Mouse (Mus musculus) urinary bladder, postnatal 10 days (tissue): ENCODE results near the gene Dennd4c.
"Not testable (repeated sequence)": the region's sequence is repeated elsewhere in the genome, so short reads cannot be mapped to it uniquely, and the experiment has no call there.

Experiments
- DNase-seq: peaks from one replicate; pipeline ENCODE4 v3.0.0; 2022; ENCODE audit warnings: low spot score

The Dennd4c gene

DNA sequence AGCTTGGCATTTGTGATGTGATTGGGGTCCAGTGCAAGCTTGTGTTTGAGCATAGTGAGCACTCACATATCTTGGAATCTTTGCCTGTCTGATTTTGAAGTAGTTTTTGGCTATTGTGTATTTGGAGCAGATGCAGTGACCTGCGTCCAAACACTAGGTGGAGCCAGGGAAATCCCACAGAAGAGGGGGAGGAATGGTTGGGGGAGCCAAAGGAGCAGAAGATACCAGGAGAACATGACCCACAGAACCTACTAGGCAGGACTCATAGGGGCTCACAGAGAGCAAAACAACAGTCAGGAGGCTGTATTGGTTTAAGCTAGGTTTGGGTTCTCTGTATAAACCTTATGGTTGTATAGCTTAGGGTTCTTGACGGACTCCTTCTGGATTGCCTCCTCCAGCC, 62.2 kb downstream of the Dennd4c start:
- no peak for DNase-seq

DNA sequence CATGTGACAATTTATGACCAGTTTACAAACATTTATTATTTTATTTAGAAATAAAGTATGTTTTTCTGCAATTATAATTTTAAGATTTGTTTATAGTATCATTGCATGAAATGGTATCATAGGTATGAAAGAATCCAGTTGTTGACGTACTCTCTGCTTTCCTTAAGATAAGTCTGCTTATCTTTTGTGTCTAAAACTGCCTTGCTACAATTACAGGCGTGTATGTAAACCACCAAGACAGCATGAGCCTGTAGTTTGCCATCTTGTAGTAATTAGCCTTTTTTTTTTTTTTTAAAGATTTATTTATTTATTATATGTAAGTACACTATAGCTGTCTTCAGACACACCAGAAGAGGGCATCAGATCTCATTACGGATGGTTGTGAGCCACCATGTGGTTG, 66.5 kb downstream of the Dennd4c start:
- DNase-seq = no peak

DNA sequence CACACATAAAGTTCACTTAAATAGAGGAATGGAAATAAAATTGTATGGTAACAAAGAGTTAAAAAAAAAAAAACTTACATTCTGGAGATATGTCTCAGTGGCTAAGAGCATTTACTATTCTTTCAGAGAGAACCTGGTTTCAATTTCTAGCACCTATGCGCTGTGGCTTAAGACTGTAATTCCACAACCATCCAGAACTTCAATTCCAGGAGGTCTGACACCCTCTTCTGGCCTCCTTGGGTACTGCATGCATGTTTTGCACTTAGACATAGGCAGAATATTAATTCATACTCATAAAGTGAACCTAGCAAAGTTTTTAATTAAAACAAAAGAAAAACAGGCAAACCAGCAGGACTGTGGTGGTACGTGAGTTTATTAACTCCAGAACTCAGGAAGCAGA, 74.8 kb downstream of the Dennd4c start:
- DNase-seq = no peak

DNA sequence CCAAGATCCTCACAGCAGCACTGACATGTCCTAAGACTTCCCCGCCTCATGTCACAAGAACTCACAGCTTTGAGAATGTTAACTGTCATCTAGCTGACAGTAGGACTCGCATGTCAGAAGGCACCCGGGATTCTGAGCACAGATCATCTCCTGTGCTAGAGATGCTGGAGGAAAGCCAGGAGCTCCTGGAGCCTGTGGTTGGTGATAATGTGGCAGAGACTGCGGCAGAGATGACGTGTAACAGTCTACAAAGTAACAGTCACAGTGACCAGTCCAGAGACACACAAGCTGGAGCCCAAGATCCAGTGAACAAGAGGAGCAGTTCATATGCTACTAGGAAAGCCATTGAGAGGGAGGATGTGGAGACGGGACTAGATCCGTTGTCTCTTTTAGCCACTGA, 76.8 kb downstream of the Dennd4c start:
- no peak for DNase-seq

DNA sequence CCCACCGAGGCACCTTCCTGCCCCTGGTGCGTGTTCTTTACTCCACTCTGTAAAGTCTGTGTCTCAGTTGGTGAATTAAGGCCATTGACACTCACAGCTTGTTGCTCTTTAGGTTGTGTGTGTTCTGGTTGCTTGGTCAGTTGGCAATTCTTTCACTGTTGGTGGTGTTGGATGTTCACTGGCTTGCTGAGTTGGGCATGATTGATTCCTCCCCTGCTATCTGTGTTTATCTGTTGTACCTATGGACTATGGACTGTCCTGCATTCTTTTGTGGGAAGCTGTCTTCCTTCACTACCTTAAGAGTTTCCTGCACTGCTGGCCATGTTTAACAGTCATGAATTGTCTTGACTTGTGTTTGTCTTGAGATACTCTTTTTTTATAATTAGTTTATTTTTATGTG, 83.5 kb downstream of the Dennd4c start:
- DNase-seq = no peak

DNA sequence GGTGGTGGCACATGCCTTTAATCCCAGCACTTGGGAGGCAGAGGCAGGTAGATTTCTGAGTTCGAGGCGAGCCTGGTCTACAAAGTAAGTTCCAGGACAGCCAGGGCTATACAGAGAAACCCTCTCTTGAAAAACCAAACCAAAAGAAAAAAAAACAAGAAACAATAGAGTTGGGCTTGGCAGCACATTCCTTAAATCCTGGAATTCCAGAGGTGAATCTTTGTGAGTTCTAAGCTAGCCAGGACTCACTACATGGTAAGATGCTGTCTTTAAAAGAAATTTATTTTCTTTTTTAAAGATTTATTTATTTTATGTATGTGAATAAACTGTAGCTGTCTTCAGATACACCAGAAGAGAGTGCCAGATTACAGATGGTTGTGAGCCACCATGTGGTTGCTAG, 92.8 kb downstream of the Dennd4c start:
- DNase-seq = not testable (repeated sequence)

DNA sequence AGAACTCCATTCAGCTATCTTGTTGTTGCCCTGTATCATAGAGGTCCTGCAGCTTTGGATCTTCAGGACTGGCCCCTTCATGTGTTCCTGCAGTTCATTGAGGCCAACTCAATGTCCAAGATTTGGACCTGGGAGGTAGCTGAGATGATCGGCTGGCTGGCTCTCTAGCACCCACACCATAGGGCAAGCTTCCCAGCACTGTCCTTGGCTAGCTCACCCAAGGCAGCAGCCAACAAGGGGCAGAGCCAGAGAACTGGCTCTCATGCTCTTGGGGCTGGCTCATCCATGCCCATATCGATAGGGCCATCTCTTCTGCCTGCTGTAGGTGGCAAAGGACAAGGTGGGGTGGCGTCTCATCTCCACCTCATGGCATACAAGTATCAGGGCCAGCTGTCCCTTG, 97.0 kb downstream of the Dennd4c start:
- no peak for DNase-seq

DNA sequence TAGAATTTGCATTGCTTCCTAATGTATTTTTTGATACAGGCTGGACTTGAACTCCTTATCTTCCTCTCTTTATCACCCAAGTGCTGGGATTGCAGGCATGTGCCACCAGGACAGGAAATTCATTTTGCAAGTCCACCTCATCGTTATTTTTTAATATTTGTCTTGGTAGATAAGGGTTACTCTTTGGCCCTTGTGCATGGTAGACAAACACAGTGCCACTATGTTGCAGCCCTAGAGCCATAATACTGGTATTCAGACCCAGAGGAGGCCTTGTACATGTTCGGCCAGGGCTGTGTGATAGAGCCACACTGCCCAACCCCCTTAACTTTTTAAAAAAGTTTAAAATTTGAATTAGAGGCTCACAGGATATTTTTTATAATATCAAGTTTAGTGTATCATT, 98.9 kb downstream of the Dennd4c start:
- no peak for DNase-seq

DNA sequence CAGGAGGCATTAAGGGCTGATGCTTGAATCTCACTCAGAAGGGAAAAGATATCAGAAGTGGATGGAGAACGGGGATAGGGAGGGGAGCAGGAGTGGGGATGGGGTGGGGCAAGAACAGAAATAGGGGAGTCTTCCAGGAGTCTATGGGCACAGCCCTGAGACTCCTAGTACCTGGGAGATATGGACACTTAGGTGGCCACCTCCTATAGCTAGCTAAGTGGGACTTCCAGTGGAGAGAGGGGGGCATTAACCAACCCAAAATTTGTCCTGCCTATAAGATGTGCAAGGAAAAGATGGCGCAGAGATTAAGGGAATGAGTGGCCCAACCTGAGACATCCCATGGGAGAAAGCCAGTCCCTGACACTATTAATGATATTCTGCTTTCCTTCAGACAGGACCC, 103.0 kb downstream of the Dennd4c start:
- DNase-seq = no peak

DNA sequence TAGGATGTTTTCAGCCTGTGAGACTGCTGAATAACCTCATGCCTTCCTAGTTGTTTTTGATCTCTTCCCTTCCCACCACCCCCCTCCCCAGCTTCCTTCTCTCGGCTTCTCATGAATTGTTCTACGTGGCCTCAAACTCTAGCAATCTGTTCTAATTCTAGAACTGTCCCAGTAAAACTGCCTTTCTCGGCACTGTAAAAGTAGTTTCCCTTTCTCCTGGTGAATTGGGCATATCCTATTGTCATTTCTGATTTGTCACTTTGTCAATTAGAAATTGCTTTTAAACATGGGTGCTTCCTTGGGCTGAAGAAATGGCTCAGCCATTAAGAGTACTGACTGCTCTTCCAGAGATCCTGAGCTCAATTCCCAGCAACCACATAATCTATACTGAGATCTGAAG, 103.7 kb downstream of the Dennd4c start:
- DNase-seq = no peak

DNA sequence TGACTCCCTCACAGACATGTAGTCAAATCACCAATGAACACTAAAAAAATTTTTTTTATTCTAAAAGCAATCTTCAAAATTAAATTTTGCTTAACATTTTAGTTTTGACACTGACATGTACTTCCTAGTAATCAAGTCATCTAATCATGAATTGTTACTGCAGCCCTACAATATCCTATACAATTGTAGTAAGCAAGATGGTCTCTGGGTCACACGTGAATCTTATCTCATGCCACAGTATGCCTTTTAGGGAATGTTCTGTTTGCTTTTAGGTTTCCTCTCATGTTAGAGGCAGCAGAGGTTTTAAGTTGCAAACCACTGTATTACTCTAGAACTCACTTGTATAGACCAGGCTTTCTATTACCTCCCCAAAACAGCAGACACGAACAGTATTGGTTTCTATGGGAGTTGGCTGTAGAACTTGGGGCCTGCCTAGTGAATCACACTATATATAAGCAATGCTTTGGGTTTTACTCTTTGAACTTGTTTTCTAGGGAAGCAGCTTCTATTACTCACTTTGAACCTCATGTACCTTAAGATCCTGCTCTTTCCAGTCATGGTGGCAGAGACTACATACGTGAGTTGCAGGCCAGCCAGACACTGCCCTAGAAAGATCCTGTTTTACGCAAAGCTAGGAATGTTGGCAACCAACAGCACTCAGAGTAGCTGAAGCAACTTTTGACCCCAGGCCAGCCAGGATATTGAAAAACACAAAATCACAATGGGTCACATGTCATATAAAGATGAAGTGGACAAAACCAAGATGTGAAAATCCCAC, 104.6 kb downstream of the Dennd4c start:
- no peak for DNase-seq

DNA sequence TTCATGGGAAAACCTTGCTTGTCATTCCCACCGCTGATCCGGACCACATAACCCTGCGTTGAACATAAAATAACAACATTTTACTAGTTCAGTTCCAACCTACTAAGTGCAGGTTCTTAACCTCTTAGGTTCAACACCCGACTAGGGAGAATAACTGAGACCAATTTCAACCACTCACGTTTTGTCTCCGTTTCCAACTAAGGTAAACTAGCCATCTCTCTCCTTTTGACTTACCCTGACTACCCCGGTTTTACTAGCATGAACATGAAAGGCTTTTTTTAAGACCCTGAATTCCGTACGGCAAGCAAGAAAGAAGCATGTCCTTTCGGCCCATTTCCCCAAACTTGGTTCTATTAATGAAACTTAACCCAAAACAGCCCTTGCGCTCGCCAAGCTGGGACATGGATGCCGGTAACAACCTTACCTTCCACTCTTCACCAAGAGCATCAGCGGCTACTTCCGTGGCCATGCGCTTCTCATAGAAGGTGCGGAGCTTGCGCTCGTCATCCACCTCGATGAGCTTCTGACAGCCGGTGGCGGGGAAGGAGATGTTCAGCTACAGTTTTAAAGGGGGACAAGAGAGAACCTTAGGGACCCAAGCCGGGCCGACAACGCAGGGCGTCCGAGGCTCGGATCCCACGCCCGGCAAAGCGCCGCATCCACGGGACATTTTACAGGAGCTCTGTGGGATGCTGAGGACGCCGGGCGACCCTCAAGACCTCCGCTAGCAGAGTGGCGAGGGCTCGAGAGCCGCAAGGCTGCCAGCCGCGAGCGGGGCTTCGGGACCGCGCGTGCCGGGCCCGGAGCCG, 108.2 kb downstream of the Dennd4c start:
- no peak for DNase-seq

DNA sequence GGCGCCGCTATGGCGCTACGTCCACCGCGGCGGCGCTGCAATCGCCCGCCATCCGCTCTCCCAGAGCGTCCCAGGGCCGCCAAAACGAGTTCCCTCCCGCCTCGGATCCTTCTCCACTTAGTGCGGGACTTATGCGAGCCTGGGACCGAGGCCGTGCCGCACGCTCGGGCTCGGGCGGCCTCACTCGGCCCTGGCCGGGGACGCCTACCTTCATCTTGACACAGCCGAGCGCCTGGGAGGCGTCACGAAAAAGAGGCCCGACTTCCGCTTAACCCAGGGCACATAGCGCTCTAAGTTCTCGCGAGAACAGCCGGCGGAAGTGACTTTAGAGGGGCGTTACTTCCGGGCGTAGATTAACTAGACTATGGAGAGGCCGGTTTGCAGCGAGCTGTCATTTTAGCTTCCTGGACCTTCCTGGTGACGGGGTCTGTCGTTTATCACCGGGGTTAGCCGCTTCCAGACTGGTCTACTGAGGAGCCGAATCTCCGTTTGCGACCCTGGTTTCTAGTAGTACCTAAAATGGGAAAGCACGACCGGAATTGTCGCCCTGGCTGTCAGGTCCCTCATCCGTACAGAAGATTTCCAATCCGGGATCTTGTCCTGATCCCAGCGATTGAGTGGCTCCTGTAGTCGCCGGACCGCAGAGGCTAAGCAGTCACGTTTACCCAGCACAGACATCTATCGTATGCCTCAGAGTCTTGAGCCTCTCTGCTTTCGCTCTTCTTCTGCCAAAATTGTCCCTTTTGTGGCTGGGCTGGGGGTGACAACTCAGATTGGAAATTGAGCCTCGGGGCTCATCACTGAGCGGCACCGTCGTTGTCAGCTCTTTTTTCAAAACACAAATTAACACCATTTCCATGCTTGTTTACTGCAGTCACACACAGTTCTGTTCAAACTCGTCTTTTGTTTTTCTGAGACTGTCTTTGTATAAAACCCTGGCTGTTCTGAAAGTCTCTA, 109.0 kb downstream of the Dennd4c start, which contains the start of gene Rps6:
TSS of gene Rps6 (minus strand) at position 300 of the 957 bp plus-strand sequence.
- peak; percentile 86 for DNase-seq

DNA sequence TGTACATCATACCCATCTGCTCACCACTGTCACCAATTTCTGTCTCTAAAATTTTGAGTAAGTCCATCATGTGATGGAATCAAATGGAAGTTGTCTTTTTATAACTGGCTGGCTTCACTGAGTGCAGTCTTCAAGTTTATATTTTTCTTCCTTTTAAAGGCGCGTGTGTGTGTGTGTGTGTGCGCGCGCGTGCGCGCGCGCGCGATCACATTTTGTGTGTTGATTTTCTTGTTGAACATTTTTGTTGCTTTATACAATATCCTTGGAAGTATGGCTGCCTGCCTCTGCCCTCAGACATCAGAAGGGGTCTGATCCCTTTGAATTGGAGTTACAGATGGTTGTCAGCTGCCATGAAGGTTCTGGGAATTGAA, 109.7 kb downstream of the Dennd4c start:
- no peak for DNase-seq

DNA sequence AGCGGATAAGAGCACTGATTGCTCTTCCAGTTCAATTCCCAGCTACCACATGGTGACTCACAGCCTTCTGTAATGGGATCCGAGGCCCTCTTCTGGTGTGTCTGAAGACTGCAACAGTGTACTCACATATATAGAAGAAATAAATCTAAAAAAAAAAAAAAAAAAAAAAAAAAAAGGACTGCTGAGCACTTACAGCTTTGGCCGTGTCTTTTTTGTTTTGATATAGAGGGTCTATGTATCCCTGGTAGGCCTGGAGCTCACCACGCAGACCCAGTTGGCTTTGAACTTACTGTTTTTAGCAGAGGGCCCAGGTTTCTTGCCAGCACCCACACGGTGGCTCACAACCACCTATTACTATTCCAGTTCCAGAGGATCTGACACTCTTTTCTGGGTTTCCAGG, 115.7 kb downstream of the Dennd4c start:
- DNase-seq = no peak

DNA sequence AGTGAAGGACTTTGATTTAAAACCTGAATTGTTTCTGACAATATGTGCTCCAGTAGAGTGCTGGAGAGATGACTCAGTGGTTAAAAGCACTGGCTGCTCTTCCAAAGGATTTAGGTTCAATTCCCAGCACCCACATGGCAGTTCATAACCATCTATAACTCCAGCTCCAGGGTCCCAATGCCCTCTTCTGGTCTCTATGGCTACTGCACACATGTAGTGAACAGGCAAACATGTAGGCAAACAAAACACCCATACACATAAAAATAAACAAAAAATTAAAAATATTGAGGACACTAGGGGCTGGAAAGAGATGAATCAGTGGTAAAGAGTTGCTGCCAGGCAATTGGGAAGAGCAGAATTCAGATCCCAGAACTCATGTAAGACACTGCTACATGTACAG, 123.6 kb downstream of the Dennd4c start:
- DNase-seq = no peak

DNA sequence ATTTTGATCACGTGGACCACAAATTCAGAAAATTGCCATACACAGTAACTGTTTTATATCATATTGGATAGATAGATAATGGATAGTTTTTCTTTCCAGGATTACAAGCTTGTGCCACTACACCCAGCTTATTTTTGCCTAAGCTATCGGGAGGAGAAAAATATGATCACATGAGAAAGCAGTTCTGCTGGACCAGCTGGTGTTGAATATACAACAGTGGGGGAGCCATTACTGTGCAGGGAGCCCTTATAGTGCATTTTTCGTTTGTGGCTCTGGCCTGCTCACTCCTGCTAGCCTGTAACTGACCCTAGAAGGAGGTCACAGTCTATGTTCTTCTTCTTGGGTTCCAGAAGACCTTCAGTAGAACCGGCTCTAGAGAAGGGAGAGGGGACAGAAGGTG, 124.7 kb downstream of the Dennd4c start:
- no peak for DNase-seq

DNA sequence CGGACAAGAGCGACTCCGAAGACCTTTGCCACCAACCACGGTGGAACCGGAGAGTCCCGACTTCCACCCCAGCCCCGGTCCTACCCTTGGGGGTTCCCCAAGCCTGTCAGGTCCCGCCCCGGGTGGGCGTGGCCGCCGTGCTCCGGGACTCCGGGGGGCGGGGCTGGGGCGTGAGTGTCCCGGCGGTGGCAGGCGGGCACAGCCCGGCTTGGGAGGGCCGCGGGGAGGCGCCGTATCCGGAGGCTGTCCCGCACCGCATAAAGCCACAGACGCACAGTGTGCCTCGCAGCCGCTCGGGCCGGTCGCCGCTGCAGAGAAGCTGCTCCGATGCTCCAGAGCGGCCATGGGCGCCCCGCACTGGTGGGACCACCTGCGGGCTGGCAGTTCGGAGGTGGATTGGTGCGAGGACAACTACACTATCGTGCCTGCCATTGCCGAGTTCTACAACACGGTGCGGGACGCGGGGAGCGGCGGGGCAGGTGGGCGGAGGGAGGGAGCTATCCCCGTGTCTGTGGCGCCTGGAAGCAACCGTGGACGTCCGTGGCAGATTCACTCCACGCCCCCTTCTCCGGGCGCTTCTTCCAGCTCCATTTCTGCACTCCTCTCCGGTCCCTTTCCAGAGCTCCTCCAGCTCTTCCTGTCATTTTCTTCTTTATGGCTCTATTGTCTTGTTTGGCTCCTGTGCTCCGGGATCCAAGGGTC, 125.9 kb downstream of the Dennd4c start, which contains the start of gene Acer2:
TSS of gene Acer2 (plus strand) at position 251 of the 702 bp plus-strand sequence.
- DNase-seq = peak; percentile 68

DNA sequence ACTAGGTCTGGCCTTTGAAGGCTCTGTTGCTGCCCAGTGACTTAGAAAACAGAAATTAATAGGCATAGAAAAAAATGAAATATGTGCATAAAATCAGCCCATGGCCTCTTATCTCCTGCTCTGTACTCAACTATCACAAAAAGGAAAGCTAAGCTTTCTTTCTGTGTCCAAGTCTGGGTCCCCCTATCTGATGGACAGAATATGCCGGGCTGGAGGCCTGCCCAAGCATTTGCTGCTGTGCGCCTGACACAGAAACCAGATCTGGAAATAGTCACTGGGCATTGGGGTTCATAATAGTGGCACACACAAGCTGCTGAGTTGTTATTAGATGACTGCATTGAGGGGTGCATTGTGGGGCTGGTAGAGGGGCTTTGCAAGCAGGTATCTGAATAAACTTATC, 131.1 kb downstream of the Dennd4c start:
- DNase-seq = no peak

DNA sequence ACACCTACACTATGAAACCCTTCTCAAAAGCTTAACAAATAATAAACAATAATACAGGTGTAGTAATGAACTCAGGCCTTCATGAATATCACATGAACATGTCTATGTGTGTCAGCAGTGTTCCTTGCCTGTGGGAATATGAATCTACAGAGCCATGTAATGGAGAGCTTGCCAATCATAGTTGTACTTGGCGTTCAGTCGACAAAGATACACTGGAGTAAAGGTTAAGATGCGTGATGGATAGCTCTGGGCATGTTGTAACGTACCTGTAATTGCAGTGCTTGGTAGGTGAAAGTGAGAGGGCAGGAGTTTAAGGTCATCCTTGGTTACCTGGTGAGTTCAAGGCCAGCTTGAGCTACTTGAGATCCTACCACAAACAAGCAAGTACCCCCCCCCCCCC, 132.8 kb downstream of the Dennd4c start:
- DNase-seq = no peak

DNA sequence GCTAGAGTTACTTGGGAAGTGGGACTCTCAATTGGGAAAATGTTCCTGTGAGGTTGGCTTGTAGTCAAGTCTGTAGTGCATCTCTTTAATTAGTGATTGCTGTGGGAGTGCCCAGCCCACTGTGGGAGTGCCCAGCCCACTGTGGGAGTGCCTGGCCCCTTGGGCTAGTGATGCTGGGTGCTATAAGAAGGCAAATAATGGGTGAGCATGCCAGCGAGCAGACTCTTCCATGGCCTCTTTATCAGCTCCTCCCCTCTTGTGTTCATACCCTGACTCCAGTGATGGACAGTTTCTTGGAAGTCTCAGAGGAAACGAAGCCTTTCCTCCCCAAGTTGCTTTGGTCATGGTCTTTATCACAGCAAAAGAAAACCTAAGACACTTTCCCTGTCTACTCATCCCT, 134.1 kb downstream of the Dennd4c start:
- DNase-seq = no peak

DNA sequence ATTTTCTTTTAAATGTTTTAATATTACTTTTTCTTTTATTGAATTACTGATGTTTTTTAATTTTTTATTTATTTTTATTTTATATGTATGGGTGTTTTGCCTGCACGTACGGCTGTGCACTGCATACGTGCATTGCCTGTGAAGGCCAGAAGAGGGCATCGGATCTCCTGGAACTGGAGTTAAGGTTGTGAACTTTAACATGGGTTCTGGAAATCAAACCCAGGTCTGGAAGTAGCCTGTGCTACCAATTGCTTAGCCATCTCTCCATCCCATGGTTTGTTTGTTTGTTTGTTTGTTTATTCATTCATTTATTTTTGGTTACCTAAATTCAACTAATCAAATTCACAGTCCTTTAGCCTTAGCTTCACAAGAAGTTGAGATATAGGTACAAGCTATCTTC, 136.6 kb downstream of the Dennd4c start:
- DNase-seq = no peak
